Mouse (Mus musculus) thymus, postnatal 36 days (tissue): Measurements from ENCODE around the gene Slc11a2.
"Not testable (repeated sequence)": the region's sequence is repeated elsewhere in the genome, so short reads cannot be mapped to it uniquely, and the experiment has no call there.

Experiments used
- DNase-seq, 2 experiments: peaks; one replicate each; pipeline ENCODE4 v3.0.0; 2022; ENCODE audit warnings: mixed read lengths in 2 of 2

The Slc11a2 gene

DNA sequence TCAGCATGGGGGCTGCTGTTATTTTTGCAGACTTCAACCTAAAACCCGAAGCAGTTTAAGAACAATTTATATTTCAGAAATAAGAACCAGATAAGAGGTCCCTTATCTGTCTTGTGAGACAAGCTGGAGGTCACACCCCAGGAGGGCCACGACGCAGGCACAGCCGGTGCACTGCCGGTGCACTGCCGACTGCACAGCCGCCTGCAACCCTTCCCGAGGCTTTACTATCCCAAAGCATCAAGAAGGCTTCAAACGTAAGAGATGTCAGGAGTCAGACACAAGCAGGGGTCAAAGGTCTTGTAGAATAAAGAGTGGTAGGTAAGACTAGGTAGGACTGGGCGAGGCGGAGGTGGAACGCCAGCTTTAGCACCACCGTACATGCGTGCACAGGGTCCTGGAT lies 22.5 kb downstream of the Slc11a2 start:
- no peak for DNase-seq

DNA sequence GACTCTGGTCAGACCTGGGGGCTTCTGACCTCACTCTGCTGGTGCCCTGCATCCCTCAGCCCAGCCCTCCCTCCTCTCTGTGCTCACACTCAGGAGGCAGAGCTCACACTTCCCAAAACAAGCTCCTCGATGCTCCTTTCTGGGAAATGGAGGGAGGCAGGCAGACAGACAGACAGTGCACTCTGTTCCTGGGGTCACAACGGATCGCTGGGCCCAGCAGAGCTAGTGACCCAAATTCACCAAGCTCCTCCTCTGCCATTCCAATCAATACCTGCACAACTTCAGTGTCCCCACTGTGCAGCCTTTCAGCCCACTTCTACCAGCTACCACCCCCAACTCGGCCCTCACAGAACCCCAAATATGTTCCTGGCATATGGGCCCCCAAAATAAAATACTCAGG lies 23.1 kb downstream of the Slc11a2 start:
- DNase-seq, result no peak

DNA sequence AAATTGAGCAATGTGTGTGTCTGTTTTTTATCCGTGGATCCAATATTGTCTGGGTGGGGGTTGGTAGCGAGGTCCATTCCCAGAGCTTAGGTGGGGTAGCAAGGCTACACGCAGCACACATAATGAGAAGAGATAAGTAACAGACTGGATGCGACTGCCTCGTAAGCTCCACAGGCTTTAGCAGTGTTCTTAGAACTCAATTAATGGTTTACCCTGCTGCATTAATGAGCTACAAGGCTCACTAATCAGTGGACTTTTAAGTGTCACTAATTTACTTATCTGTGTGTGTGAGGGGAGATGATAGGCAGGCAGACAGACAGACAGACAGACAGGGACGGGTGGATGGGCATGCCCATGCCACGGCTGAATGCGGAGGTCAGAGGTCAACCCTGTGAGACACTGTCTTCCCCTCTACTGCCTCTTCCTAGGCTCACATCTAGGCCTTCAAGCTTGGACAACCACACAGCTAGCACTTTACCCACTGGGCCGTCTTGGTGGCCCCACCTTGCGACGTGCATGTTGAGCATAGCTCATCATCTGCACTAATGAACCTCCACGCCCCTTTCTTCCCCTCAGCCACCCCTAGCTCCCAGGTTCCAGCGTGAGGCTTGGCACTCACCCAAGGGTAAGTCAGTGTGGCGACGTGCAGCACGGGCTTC lies 24.2 kb downstream of the Slc11a2 start:
- no peak for DNase-seq

DNA sequence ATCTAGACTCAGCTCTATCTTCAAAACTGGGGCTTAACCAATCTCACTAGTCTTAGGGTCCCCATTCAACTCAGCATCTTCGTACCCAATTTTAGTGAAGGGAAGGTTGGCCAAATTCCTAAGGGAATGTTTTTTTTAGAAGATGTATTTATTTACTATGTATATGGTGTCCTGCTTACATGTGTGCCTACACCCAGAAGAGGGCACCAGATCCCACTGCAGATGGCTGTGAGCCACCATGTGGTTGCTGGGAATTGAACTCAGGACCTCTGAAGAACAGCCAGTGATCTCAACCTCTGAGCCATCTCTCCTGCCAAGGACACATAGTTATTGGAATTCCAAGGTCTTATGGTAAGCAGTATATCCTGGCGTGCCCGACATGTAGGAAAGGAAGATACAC lies 29.3 kb downstream of the Slc11a2 start:
- DNase-seq, result no peak

DNA sequence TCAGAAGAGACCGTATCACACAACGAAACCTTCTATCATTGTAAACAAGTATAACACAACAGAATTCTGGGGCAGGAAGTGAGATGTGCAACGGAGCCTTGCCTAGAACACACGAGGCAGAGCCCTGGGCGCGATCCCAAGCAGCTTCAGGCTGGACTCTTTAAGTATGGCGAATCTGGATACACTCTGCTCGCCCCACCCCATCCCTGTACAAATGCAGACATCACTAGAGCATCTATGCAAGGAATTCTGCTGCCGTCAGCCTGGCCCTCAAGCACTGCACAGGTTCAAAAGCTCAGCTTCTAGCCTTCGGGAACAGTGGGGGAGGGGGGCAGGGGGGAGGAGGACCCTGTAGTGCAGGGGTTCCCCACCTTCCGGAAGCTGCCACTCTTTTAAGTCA lies 31.9 kb downstream of the Slc11a2 start:
- no peak for DNase-seq

DNA sequence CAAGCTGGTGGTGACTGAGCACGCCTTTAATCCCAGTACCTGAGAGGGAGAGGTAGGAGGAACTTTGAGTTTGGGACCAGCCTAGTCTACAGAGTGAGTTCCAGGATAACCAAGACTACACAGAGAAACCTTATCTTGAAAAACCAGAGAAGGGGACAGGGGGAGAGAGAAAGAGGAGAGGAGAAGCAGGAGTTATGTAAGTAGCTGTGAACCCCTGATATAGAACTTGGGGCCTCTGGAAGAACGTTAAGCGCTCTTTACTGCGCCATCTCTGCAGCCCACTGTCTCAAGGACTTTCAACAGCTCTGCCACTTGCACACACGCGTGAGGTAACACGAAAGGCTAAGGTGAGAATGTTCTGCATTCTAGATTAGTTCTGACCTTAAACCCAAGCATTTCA lies 33.3 kb downstream of the Slc11a2 start:
- no peak for DNase-seq

DNA sequence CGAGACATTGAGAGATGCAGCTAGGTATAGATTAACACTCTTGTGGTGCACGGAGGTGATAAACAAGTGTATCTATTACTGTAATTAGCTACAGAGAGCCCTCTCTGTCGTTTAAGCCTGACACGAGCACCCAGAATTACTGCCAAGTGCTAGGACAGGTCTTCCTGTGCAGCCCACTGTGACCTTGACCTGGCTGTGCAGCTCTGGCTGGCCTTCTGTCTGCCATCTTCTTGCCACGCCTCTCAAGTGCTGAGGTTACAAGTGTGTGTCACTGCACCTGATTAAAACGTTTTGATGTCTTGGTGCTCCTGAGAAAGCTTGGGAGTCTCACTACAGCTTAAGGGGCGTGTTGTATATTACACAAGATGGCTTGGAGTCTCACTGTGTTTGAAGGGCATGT lies 33.8 kb downstream of the Slc11a2 start:
- DNase-seq, result no peak

DNA sequence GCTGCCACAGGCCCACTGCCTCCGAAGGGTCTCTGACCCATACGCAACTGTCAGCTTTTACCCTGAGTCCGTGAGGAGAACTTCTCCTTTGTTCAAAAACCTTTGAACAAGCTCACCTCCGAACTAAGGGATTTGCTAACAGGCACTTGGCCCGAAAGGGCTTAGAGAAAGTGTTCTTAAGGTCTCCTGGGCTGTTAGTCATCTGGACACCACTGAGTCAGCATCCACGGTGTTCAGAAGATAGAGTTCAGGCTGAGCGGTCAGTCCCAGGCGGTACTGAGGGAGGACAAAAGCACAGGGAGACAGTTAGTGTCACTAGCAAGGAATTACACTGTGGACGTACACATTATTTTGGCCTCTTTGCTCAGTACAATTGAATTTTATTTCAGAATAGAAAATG lies 36.0 kb downstream of the Slc11a2 start:
- DNase-seq, result no peak

DNA sequence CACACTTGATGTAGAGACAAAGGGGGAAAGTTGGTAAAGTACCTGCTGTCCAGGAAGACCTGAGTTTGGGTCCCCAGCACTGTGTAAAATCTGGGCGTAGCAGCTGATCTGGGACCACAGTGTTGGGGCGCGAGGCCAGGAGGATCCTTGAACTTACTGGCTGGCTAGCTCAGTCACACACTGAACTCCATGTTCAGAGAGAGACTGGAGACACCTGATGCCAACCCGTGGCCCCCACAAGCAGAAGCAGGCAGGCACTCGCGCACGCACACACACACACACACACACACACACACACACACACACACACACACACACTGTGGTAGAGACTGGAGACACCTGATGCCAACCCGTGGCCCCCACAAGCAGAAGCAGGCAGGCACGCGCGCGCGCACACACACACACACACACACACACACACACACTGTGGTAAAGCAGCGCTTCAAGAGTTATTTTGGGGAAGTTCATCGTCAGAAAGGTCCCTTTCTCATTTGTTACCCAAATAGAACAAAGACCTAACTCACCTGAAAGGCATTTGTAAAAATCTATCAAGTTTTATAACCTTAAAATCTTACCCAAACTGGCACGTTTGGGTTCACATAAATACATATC lies 36.5 kb downstream of the Slc11a2 start:
- peak; percentile 11 to 39 for DNase-seq

DNA sequence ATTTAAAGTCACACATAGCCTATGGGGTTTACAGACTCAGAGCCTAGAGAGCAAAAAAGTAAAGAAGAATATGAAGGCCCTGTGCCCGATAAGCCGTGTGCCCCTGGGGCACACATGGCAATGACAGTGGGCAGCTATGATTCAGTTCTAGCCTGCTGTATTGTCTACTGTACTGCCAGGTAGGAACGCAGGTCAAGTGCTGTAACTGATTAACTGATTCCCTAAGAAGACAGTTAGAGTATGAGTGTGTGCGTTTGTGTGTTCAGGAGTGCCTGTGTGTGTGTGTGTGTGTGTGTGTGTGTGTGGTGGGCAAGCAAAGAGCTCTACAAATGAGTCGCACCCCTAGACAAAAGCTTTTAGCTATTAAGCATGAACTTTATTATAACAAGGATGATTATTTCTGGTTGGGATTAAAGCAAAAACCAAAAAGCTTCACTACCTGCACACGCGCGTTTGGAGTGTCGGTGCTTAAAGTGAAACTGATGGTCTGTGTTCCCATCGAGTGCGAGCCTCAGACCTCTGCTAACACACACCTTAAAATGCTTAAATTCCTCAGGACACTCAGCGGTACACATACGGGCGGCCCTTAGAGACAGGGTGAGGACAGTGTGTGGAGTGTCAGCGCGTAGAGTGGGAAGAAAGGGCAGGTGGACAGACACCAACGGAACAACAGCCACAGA lies 37.2 kb downstream of the Slc11a2 start:
- DNase-seq, result no peak

DNA sequence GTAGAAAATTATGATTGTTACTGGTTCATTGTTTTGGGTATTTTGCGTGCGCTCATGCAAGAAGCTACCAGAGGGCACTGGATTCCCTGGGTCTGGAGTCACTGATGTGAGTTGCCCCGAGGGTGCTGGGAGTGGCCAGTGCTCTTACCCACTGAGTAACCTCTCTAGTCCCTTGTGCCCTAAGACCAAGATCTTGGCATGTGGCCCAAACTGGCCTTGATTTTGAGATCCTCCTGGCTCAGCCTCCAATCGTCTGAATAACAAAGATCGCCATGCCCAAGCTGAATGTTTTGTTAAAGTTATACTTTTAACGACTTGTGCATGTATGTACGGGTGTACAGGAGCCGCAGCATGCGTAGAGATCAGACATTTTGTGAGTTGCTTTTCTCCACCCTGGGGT lies 39.2 kb downstream of the Slc11a2 start:
- DNase-seq, result no peak

DNA sequence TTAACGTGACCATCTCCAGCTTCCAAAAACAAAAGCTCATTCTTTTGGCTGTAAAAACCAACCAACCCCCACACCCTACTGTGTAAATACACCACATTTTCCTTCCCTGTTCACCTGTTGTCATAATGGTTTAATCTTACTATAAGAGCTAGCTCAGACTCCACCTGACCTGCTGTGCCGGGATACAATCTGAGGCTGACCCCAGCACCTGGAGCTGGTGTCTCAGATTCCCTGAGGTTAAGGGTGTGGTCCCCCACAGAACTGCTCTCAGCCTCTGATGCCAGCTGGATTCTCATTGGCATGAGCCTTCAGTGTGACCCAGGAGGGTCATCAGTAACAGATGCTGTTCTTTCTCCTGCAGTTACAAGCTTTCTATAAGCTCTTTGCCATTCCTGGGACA lies 44.8 kb downstream of the Slc11a2 start:
- DNase-seq, result no peak

DNA sequence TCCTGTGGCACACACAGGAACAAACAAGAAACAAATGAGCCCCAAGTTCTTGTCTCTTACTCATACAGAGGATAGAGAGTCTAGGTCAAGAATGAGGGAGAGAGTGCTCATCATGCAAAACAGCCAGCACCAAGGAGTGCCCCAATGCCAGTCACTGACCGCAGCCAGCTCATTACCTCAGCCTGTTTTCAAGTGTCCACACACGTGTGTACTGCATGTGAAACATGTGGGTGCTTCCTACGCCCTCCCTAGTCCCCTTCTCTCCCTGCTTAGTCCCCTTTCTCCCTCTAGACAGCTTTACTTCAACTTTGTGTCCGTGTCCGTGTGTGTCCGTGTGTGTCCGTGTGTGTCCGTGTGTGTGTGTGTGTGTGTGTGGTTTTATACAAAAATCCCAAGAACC lies 45.2 kb downstream of the Slc11a2 start:
- no peak for DNase-seq

DNA sequence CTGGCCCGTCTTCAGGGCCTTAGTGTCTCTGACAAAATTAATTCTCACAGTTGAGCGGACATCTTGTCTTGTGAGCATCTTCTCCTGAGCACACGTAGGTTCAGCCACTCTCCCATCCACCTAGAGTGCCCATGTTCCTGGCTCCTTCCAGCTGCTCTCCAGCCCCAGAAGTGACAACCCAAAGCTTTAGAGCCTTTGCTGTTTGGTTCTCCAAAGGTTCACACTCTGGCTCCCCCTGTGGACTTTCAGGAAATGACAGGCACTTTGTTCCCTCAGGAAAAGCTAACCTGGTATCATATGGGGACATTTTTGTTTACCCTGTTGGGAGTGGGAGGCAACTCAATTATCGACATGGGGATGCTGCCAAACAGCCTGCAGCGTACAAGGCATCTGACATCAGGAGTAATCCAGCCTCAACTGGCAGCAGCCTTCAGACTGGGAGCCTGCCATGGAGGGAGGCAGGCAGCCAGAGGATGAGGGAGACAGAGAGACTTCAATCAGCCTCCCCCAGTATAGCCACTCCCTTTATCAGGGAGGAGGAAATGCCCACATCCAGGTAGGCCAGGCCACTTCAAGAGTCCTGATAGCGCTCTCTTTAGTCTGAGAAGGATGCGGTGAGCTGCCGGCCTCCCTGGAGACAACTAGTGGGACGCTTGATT lies 46.9 kb downstream of the Slc11a2 start:
- DNase-seq, result not testable (repeated sequence)

DNA sequence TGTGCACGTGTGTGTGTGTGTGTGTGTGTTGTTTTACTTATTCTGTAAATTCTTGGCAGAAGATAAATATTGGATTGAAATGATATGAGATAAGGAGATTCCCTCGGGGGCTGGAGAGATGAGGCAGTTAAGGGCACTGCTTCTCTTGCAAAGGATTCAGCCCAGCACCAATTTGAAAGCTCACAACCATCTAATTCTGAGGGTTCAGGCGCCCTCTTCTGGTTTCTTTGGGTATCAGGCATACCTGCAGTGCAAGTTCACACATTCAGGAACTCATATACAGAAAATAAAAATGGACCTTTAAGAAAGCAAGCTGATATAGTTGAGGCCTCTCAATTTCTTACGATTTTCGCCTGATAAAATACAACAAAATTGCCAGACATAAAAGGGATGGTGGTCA lies 49.8 kb downstream of the Slc11a2 start:
- DNase-seq, result peak; percentile 20 to 39

DNA sequence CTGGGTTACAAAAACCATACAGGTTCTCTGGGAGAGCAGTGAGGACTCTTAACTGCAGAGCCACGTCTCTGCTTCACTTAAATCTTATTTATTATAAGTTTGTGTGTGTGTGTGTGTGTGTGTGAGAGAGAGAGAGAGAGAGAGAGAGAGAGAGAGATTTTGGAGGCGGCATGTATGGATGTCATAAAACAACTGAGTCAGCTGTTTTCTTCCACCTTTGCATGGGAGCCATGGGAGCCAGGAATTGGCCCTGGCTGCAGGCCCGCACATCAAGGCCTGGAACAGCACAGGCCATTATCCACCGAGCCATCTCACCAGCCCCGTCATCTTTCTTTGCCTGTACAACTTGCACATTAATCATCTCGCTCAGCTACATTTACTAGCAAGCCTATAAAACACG lies 57.8 kb downstream of the Slc11a2 start:
- no peak for DNase-seq

DNA sequence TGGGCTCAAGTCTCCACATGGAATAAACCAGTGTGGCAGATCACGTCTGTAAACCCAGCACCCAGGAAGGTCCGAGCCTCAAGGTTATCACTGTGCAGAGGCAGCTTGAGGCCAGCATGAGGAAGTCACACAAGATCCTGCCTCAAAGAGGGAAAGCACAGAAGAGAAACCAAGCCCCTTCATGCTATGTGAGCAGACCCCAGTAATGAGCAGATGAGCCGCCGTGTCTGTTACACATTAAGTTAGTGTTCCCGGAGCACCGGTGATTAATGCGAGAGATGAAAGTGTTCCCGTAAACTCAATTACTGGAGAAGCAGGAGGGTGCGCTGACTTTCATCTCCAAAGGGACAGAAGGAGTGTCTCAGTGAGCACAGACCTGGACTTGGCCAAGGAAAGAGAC lies 58.9 kb downstream of the Slc11a2 start:
- DNase-seq, result not testable (repeated sequence)

DNA sequence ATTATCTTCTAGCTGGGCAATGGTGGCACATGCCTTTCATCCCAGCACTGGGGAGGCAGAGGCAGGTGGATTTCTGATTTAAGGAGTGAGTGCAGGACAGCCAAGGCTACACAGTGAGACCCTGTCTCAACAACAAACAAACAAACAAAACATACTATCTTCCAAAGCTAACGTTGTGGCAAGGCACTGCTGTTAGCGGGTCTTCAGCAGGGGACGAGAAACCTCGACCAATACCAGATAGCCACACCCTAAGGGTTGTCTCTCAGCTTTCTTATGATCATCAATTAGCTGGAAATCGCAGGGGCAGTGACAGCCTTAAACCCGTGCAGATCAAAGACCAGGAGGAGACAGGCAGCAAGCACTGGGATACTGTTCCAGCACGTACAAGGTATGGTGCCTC lies 60.6 kb downstream of the Slc11a2 start, which contains the start of gene Higd1c:
Gene Higd1c (plus strand): TSS at position 301 of the 400 bp plus-strand sequence.
- no peak for DNase-seq

DNA sequence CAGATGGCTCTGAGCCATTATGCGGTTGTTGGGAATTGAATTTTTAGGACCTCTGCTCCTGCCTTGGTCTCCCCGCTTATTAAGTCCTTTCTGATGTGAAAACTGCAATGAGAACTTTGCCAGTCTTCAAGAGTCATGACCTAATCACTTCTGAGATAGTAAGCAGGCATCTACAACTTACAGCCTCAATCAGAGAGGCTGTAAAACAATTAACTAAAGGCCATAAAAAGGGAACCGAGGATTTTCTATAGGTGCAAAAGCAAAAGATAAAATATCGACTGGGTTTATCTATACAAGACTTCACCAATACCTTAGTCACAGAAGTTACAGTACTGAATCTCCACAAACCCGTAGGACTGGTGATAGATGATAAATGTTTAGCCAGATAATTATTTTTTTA lies 69.0 kb downstream of the Slc11a2 start:
- DNase-seq, result no peak

DNA sequence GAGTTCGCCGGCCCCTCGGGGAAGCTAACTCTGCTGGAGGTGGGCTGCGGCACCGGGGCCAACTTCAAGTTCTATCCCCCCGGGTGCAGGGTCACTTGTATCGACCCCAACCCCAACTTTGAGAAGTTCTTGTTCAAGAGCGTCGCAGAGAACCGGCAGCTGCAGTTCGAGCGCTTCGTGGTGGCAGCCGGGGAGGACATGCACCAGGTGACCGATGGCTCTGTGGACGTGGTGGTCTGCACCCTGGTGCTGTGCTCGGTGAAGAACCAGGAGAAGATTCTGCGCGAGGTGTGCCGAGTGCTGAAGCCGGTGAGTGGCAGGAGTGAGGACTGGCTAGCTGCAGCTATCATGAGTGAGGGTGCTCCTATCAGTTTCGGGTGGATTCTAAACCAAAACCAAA lies 71.5 kb downstream of the Slc11a2 start:
- not testable (repeated sequence) for DNase-seq

DNA sequence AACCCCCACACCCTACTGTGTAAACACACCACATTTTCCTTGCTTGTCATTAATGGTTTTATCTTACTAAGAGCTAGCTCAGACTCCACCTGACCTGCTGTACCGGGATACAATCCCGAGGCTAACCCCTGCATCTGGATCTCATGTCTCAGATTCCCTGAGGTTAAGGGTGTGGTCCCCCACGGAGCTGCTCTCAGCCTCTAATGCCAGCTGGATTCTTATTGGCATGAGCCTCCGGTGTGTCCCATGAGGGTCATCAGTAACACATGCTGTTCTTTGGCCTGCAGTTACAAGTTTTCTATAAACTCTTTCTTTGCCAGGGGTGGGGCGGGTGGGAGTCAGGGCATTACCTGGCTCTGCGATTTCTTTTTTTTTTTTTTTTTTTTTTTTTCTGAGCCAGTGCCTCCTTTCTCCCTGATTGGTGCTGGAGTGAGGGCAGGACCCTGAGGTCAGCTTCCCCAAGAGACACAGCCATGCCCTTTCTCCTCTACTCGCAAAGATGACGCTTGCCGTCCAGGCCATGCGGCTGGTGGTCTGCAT lies 72.1 kb downstream of the Slc11a2 start, which contains the start of the genes Methig1 and Mettl7a2:
Gene Methig1 (plus strand): TSS at position 439 of the 540 bp plus-strand sequence.
Gene Mettl7a2 (plus strand): TSS at position 490 of the 540 bp plus-strand sequence.
- no peak for DNase-seq

DNA sequence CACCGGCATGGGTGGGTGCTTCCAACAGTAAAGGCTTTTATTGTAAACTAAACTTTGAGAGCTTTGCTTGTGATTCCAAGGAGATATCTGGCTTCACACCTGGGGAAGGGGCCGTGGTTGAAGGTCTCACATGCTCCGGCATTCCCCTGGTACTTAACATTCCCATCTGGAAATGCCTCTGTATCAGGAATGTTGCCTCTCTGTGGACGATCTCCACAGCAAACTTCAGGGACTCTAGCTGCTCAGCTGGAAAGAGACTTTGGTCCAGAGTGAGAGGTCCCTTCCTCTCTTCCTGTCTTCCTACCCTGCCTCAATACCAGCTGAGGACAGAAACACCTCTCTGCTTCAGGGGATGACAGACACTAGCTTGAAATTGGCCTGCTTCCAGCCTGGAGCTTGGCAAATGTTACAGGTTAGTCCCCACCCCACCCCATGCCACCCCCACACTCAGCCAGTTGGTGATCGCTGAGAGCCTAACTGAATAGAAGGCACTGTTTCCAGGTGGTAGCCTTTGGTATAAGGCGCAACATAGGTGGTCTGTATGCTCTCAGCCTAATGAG lies 73.3 kb downstream of the Slc11a2 start:
- no peak for DNase-seq

DNA sequence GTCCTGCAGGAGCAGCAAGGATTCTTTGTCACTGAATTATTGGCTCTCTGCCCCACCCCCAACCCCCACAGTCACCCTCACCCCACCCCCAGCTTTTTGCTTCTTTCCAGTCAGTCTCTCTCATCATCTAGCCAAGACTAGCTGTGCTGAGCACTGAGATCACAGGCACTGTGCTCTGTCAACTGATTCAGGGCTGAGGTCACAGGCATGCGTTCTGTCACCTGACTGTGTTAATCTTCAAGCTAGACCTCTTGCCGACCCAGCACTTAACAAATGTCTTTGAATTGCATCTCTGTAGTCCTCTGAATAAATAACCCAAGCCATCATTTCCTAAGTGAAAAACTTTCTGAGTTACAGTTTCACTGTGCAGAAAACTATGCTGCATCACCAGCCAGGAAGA lies 75.4 kb downstream of the Slc11a2 start:
- DNase-seq, result no peak
